Mouse (Mus musculus) thymus, postnatal 4 days (tissue): Measurements from ENCODE around the gene Atp1a4.
"Not testable (repeated sequence)": the region's sequence is repeated elsewhere in the genome, so short reads cannot be mapped to it uniquely, and the experiment has no call there.

ENCODE experiments used
- DNase-seq: peaks from one replicate; pipeline ENCODE4 v3.0.0; 2021

Gene Atp1a4

GRCm38 (mm10) chr1:172279768-172280509, 21.7 kb upstream of the Atp1a4 start:
- no peak for DNase-seq

- no peak for DNase-seq
Measured at GRCm38 (mm10) chr1:172278328-172278727, 20.1 kb upstream of the Atp1a4 start.

GRCm38 (mm10) chr1:172277172-172277571, 19.0 kb upstream of the Atp1a4 start:
- DNase-seq, result peak; percentile 23

- no peak for DNase-seq
Measured at GRCm38 (mm10) chr1:172274547-172274946, 16.3 kb upstream of the Atp1a4 start.

GRCm38 (mm10) chr1:172274116-172274515, 15.9 kb upstream of the Atp1a4 start:
- DNase-seq, result no peak

- no peak for DNase-seq
Measured at GRCm38 (mm10) chr1:172273386-172273785, 15.2 kb upstream of the Atp1a4 start.

- no peak for DNase-seq
Measured at GRCm38 (mm10) chr1:172271765-172272164, 13.6 kb upstream of the Atp1a4 start.

- no peak for DNase-seq
Measured at GRCm38 (mm10) chr1:172271208-172271607, 13.0 kb upstream of the Atp1a4 start.

GRCm38 (mm10) chr1:172261477-172262078, 3.4 kb upstream of the Atp1a4 start, which contains the start of gene Igsf8:
TSS of gene Igsf8 (plus strand) at chr1:172261641.
- no peak for DNase-seq

GRCm38 (mm10) chr1:172247679-172248078, 10.5 kb downstream of the Atp1a4 start:
- peak; percentile 75 for DNase-seq

GRCm38 (mm10) chr1:172247216-172247615, 11.0 kb downstream of the Atp1a4 start:
- no peak for DNase-seq

- DNase-seq, result not testable (repeated sequence)
Measured at GRCm38 (mm10) chr1:172244645-172245044, 13.6 kb downstream of the Atp1a4 start.

GRCm38 (mm10) chr1:172243547-172244205, 14.5 kb downstream of the Atp1a4 start:
- DNase-seq, result peak; percentile 25

GRCm38 (mm10) chr1:172242401-172242800, 15.8 kb downstream of the Atp1a4 start:
- no peak for DNase-seq

- DNase-seq, result no peak
Measured at GRCm38 (mm10) chr1:172240945-172241708, 17.1 kb downstream of the Atp1a4 start.

- DNase-seq, result no peak
Measured at GRCm38 (mm10) chr1:172229215-172229614, 29.0 kb downstream of the Atp1a4 start.

- no peak for DNase-seq
Measured at GRCm38 (mm10) chr1:172228209-172228608, 30.0 kb downstream of the Atp1a4 start.

GRCm38 (mm10) chr1:172221297-172222063, 36.7 kb downstream of the Atp1a4 start:
- no peak for DNase-seq

- no peak for DNase-seq
Measured at GRCm38 (mm10) chr1:172220414-172220813, 37.8 kb downstream of the Atp1a4 start.

- DNase-seq, result no peak
Measured at GRCm38 (mm10) chr1:172219451-172220406, 38.5 kb downstream of the Atp1a4 start, which contains the start of gene Casq1. TSS of gene Casq1 (minus strand) at chr1:172219868.
